Mouse (Mus musculus): Measurements from ENCODE around the gene Rdh16f1. TPM values are rescaled to one million over a fixed set of nuclear protein-coding genes. Genes with fewer than 3 reads are reported as not detected.
"Not testable (repeated sequence)": the region's sequence is repeated elsewhere in the genome, so short reads cannot be mapped to it uniquely, and the experiment has no call there.

Rdh16f1 gene
- total RNA-seq, 1 experiment = not detected

GRCm38 (mm10) chr10:127776011-127776410 lies 16.4 kb downstream of the Rdh16f1 start, which contains the start of gene Rdh9:
Gene Rdh9, plus strand, starts transcription at chr10:127776386.
- no peak for TF ChIP-seq CHD2 (IDR thresholded peaks at IDR 0.05; ENCODE audit: low read depth, low read length)
- Histone ChIP-seq H3K9ac (ENCODE audit: insufficient read depth, low read depth, low read length, poor library complexity, severe bottlenecking) (no peak within 1 kb of the TSS), H3K27ac (ENCODE audit: insufficient read depth, low read depth, low read length, poor library complexity, severe bottlenecking) (no peak within 1 kb of the TSS), H3K4me1 (ENCODE audit: control insufficient read depth in 2 of 2, insufficient read depth in 2 of 2, low read length in 2 of 2, poor library complexity in 1 of 2) (no peaks in the 10 kb centered on the region), H3K36me3 (ENCODE audit: control insufficient read depth, insufficient read depth, low read length, poor library complexity, severe bottlenecking) (no peaks in the 10 kb centered on the region), H3K9me3 (ENCODE audit: control insufficient read depth, insufficient read depth, low read depth, low read length) (no peaks in the 10 kb centered on the region), H3K4me3 (ENCODE audit: insufficient read depth in 1 of 2, low read depth in 1 of 2, low read length in 2 of 2, poor library complexity in 1 of 2, severe bottlenecking in 1 of 2) (no peak within 1 kb of the TSS)
- DNase-seq (ENCODE audit: low read depth, low spot score) = no peak
- in situ Hi-C loops (cut with MboI; ENCODE audit: low sequenced_read_pairs in 2 of 2, unreplicated experiment in 2 of 2) = no loop called here

- DNase-seq (ENCODE audit: low read depth, low spot score); H3K4me1 ChIP-seq (ENCODE audit: control insufficient read depth in 2 of 2, insufficient read depth in 2 of 2, low read length in 2 of 2, poor library complexity in 1 of 2); H3K36me3 ChIP-seq (ENCODE audit: control insufficient read depth, insufficient read depth, low read length, poor library complexity, severe bottlenecking); in situ Hi-C loops (cut with MboI; ENCODE audit: low sequenced_read_pairs in 2 of 2, unreplicated experiment in 2 of 2); H3K27ac ChIP-seq (ENCODE audit: insufficient read depth, low read depth, low read length, poor library complexity, severe bottlenecking); H3K4me3 ChIP-seq (ENCODE audit: insufficient read depth in 1 of 2, low read depth in 1 of 2, low read length in 2 of 2, poor library complexity in 1 of 2, severe bottlenecking in 1 of 2); H3K9ac ChIP-seq (ENCODE audit: insufficient read depth, low read depth, low read length, poor library complexity, severe bottlenecking); H3K9me3 ChIP-seq (ENCODE audit: control insufficient read depth, insufficient read depth, low read depth, low read length): not testable (repeated sequence)
Measured at GRCm38 (mm10) chr10:127782321-127782720, 22.7 kb downstream of the Rdh16f1 start.

GRCm38 (mm10) chr10:127785411-127785810 lies 25.8 kb downstream of the Rdh16f1 start:
- H3K36me3 ChIP-seq (ENCODE audit: control insufficient read depth, insufficient read depth, low read length, poor library complexity, severe bottlenecking); H3K4me3 ChIP-seq (ENCODE audit: insufficient read depth in 1 of 2, low read depth in 1 of 2, low read length in 2 of 2, poor library complexity in 1 of 2, severe bottlenecking in 1 of 2); in situ Hi-C loops (cut with MboI; ENCODE audit: low sequenced_read_pairs in 2 of 2, unreplicated experiment in 2 of 2); H3K27ac ChIP-seq (ENCODE audit: insufficient read depth, low read depth, low read length, poor library complexity, severe bottlenecking); DNase-seq (ENCODE audit: low read depth, low spot score); H3K9me3 ChIP-seq (ENCODE audit: control insufficient read depth, insufficient read depth, low read depth, low read length); H3K9ac ChIP-seq (ENCODE audit: insufficient read depth, low read depth, low read length, poor library complexity, severe bottlenecking); H3K4me1 ChIP-seq (ENCODE audit: control insufficient read depth in 2 of 2, insufficient read depth in 2 of 2, low read length in 2 of 2, poor library complexity in 1 of 2): not testable (repeated sequence)

DNA sequence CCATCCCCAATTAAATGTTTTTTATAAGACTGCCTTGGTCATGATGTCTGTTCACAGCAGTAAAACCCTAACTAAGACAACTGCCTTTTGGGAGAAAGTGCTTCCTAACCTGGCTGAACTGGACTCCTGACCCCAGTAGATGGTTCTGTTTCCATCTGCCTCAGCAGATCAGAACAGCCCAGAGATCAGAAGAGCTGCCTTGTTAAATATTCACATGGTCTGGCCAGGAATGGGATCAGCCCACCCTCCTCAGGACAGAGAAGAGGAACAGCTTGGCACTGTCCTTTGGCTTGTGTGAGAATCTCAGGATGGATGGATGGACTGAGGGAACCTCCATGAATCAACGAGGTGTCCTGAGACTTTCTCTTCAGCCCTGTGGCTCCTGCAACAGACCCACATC lies 39.7 kb downstream of the Rdh16f1 start:
- no peak overlapping the region for H3K4me3 ChIP-seq (ENCODE audit: insufficient read depth in 1 of 2, low read depth in 1 of 2, low read length in 2 of 2, poor library complexity in 1 of 2, severe bottlenecking in 1 of 2)
- no peak for TF ChIP-seq CHD2 (IDR thresholded peaks at IDR 0.05; ENCODE audit: low read depth, low read length)
- TF ChIP-seq HCFC1 (IDR thresholded peaks at IDR 0.05; ENCODE audit: borderline replicate concordance, insufficient read depth, low read length) = no peak
- no peak for TF ChIP-seq ZNF384 (IDR thresholded peaks at IDR 0.05; ENCODE audit: low read depth, low read length)
- H3K9ac ChIP-seq (ENCODE audit: insufficient read depth, low read depth, low read length, poor library complexity, severe bottlenecking) = no peak overlapping the region
- in situ Hi-C loops (cut with MboI; ENCODE audit: low sequenced_read_pairs in 2 of 2, unreplicated experiment in 2 of 2) = no loop called here
- no peaks in the 10 kb centered on the region for H3K36me3 ChIP-seq (ENCODE audit: control insufficient read depth, insufficient read depth, low read length, poor library complexity, severe bottlenecking)
- no peak overlapping the region for H3K27ac ChIP-seq (ENCODE audit: insufficient read depth, low read depth, low read length, poor library complexity, severe bottlenecking)
- H3K9me3 ChIP-seq (ENCODE audit: control insufficient read depth, insufficient read depth, low read depth, low read length) = 0 out of 2 replicates have a peak, but pooled peaks cover 1% of the 10 kb centered on the region
- H3K4me1 ChIP-seq (ENCODE audit: control insufficient read depth in 2 of 2, insufficient read depth in 2 of 2, low read length in 2 of 2, poor library complexity in 1 of 2) = no peaks in the 10 kb centered on the region
- no peak for DNase-seq (ENCODE audit: low read depth, low spot score)

DNA sequence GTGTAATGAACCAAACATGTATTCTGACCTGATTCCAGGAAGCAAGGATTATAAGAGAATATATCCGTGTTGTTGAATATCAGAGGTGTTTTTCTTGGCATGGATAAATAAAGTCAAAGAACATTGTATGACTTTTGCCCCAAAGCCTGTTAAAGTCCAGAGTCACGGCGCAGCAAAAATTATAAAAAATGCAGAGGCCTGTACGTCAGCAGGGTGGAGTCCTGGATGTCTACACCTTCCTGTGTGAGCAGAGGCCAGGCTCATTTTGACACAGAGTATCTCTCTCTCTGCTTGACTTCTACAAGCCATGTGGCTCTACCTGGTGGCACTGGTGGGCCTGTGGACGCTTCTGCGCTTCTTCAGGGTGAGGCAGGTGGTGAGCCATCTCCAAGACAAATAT lies 41.3 kb downstream of the Rdh16f1 start, which contains the start of gene Rdh16:
Rdh16 (plus strand) TSS at position 262 of the 400 bp plus-strand sequence.
- in situ Hi-C loops (cut with MboI; ENCODE audit: low sequenced_read_pairs in 2 of 2, unreplicated experiment in 2 of 2) = no loop called here
- no peak within 1 kb of the TSS for H3K27ac ChIP-seq (ENCODE audit: insufficient read depth, low read depth, low read length, poor library complexity, severe bottlenecking)
- no peak within 1 kb of the TSS for H3K4me3 ChIP-seq (ENCODE audit: insufficient read depth in 1 of 2, low read depth in 1 of 2, low read length in 2 of 2, poor library complexity in 1 of 2, severe bottlenecking in 1 of 2)
- DNase-seq (ENCODE audit: low read depth, low spot score) = no peak
- 0 out of 2 replicates have a peak, but pooled peaks cover 1% of the 10 kb centered on the region for H3K9me3 ChIP-seq (ENCODE audit: control insufficient read depth, insufficient read depth, low read depth, low read length)
- H3K9ac ChIP-seq (ENCODE audit: insufficient read depth, low read depth, low read length, poor library complexity, severe bottlenecking) = no peak within 1 kb of the TSS
- H3K4me1 ChIP-seq (ENCODE audit: control insufficient read depth in 2 of 2, insufficient read depth in 2 of 2, low read length in 2 of 2, poor library complexity in 1 of 2) = no peaks in the 10 kb centered on the region
- TF ChIP-seq ZNF384 (IDR thresholded peaks at IDR 0.05; ENCODE audit: low read depth, low read length) (no peak), ZC3H11A (IDR thresholded peaks at IDR 0.05; ENCODE audit: borderline replicate concordance, low read depth, low read length) (no peak), MAFK (IDR thresholded peaks at IDR 0.05; ENCODE audit: insufficient read depth, low read depth, low read length) (no peak), CHD2 (IDR thresholded peaks at IDR 0.05; ENCODE audit: low read depth, low read length) (no peak), HCFC1 (IDR thresholded peaks at IDR 0.05; ENCODE audit: borderline replicate concordance, insufficient read depth, low read length) (no peak)
- H3K36me3 ChIP-seq (ENCODE audit: control insufficient read depth, insufficient read depth, low read length, poor library complexity, severe bottlenecking) = no peaks in the 10 kb centered on the region
